Mouse (Mus musculus) intestine, embryonic 15.5 days (tissue): ENCODE results near the gene Sf3a3. TPM values are rescaled to one million over a fixed set of nuclear protein-coding genes. Genes with fewer than 3 reads are reported as not detected.

Experiments used
- ATAC-seq: fragments of 200-750 bp; cut with Nextera tagmentation; 2 replicates; pipeline ENCODE4 v1.8.0; 2017; ENCODE audit warnings: moderate TSS enrichment, moderate library complexity
- H3K27ac ChIP-seq: fragments of 300-500 bp; sonication (generic); 2 replicates; pipeline ENCODE4 v1.5.1; 2015; ENCODE audit warnings: mild to moderate bottlenecking, inconsistent platforms
- H3K27me3 ChIP-seq: fragments of 300-500 bp; sonication (generic); replicated peaks from 2 replicates; pipeline ENCODE4 v1.6.1; 2015; ENCODE audit warnings: inconsistent platforms
- H3K36me3 ChIP-seq: fragments of 300-500 bp; sonication (generic); 2 replicates; pipeline ENCODE4 v1.6.1; 2015; ENCODE audit warnings: inconsistent platforms
- H3K4me1 ChIP-seq: fragments of 300-500 bp; sonication (generic); replicated peaks from 2 replicates; pipeline ENCODE4 v1.6.1; 2015; ENCODE audit warnings: inconsistent platforms
- H3K4me2 ChIP-seq: fragments of 300-500 bp; sonication (generic); replicated peaks from 2 replicates; pipeline ENCODE4 v1.6.1; 2015; ENCODE audit warnings: mild to moderate bottlenecking, inconsistent platforms
- H3K4me3 ChIP-seq: fragments of 300-500 bp; sonication (generic); replicated peaks from 2 replicates; pipeline ENCODE4 v1.5.1; 2015; ENCODE audit warnings: inconsistent platforms
- H3K9ac ChIP-seq: fragments of 300-500 bp; sonication (generic); 2 replicates; pipeline ENCODE4 v1.6.1; 2015; ENCODE audit warnings: inconsistent platforms
- H3K9me3 ChIP-seq: fragments of 300-500 bp; sonication (generic); 2 replicates; pipeline ENCODE4 v1.6.1; 2016; ENCODE audit warnings: inconsistent platforms
- WGBS: fragments of 180-500 bp; shearing (Covaris S2); methylation state at CpG from one replicate; pipeline ENCODE4 v1.1.7; 2015; 5-methylcytosine and 5-hydroxymethylcytosine counted together
- polyA plus RNA-seq: library from polyadenylated mRNA; unstranded; fragments of >200 nt; fragmentation: Nextera tagmentation; extraction: Ambion mirVana; gene quantifications from 2 replicates; pipeline ENCODE4 v1.2.1, GENCODE M21; 2015

Gene Sf3a3
- polyA plus RNA-seq, 1 experiment from 2014 or later: 131 TPM

- Histone ChIP-seq H3K9ac (peak overlapping the region; percentile 81), H3K9me3 (no peaks in the 10 kb centered on the region), H3K27ac (peak overlapping the region; percentile 36; the same call in 1 of the 2 replicates), H3K4me2 (peak overlapping the region; percentile 93), H3K4me3 (peak overlapping the region; percentile 83), H3K27me3 (no peaks in the 10 kb centered on the region), H3K4me1 (peaks cover 26% of the 10 kb centered on the region), H3K36me3 (no peaks in the 10 kb centered on the region)
- under 1% methylated on average over 74 of the region's 75 CpGs for WGBS
- ATAC-seq: peak; percentile 99
Measured at GRCm38 (mm10) chr4:124751300-124752250, 37.0 kb downstream of the Sf3a3 start.

GRCm38 (mm10) chr4:124752281-124753199, 38.0 kb downstream of the Sf3a3 start:
- Histone ChIP-seq H3K27ac (no peak overlapping the region), H3K4me2 (peak overlapping the region; percentile 93), H3K9ac (peak overlapping the region; percentile 81), H3K4me1 (peaks cover 26% of the 10 kb centered on the region), H3K4me3 (peak overlapping the region; percentile 83), H3K9me3 (no peaks in the 10 kb centered on the region), H3K27me3 (no peaks in the 10 kb centered on the region), H3K36me3 (no peaks in the 10 kb centered on the region)
- no peak for ATAC-seq
- WGBS: 22% methylated on average over 15 of the region's 15 CpGs

- 0 out of 2 replicates have a peak overlapping the region, but pooled peaks have one; percentile 8 for H3K27ac ChIP-seq
Measured at GRCm38 (mm10) chr4:124755526-124755925, 41.0 kb downstream of the Sf3a3 start.

GRCm38 (mm10) chr4:124759305-124759811, 44.8 kb downstream of the Sf3a3 start:
- Histone ChIP-seq H3K9me3 (no peaks in the 10 kb centered on the region), H3K4me1 (peaks cover 22% of the 10 kb centered on the region), H3K27me3 (no peaks in the 10 kb centered on the region), H3K27ac (peak overlapping the region; percentile 75), H3K9ac (no peak overlapping the region), H3K4me3 (no peak overlapping the region), H3K4me2 (0 out of 2 replicates have a peak overlapping the region, but pooled peaks have one; percentile 9), H3K36me3 (no peaks in the 10 kb centered on the region)
- WGBS: 40% methylated on average over 7 of the region's 7 CpGs
- ATAC-seq: peak; percentile 85

More at GRCm38 (mm10) chr4:124755526-124755925, 41.0 kb downstream of the Sf3a3 start:
- H3K9me3 ChIP-seq: no peaks in the 10 kb centered on the region
- 32% methylated on average over 7 of the region's 7 CpGs for WGBS
- H3K4me3 ChIP-seq: no peak overlapping the region
- H3K36me3 ChIP-seq: no peaks in the 10 kb centered on the region
- no peak overlapping the region for H3K9ac ChIP-seq
- no peak for ATAC-seq
- peaks cover 40% of the 10 kb centered on the region for H3K4me1 ChIP-seq
- no peaks in the 10 kb centered on the region for H3K27me3 ChIP-seq
- no peak overlapping the region for H3K4me2 ChIP-seq

GRCm38 (mm10) chr4:124761201-124761600, 46.6 kb downstream of the Sf3a3 start:
- no peak for ATAC-seq
- peaks cover 15% of the 10 kb centered on the region; the same call in 1 of the 2 replicates for H3K4me1 ChIP-seq
- no peaks in the 10 kb centered on the region for H3K27me3 ChIP-seq
- H3K36me3 ChIP-seq: no peaks in the 10 kb centered on the region
- H3K4me2 ChIP-seq: no peak overlapping the region
- WGBS: 52% methylated on average over 1 of the region's 1 CpGs
- no peak overlapping the region for H3K4me3 ChIP-seq
- no peak overlapping the region for H3K27ac ChIP-seq
- no peak overlapping the region for H3K9ac ChIP-seq
- no peaks in the 10 kb centered on the region for H3K9me3 ChIP-seq

GRCm38 (mm10) chr4:124762858-124763452, 48.4 kb downstream of the Sf3a3 start:
- no peak overlapping the region for H3K4me2 ChIP-seq
- H3K4me3 ChIP-seq: no peak overlapping the region
- WGBS: 88% methylated on average over 6 of the region's 6 CpGs
- H3K9ac ChIP-seq: no peak overlapping the region
- H3K36me3 ChIP-seq: no peaks in the 10 kb centered on the region
- H3K9me3 ChIP-seq: no peaks in the 10 kb centered on the region
- H3K27me3 ChIP-seq: no peaks in the 10 kb centered on the region
- no peak overlapping the region for H3K27ac ChIP-seq
- ATAC-seq: no peak
- H3K4me1 ChIP-seq: peaks cover 13% of the 10 kb centered on the region; the same call in 1 of the 2 replicates

- no peak for ATAC-seq
- 79% methylated on average over 23 of the region's 23 CpGs for WGBS
- H3K27ac ChIP-seq: no peak overlapping the region
Measured at GRCm38 (mm10) chr4:124765802-124766565, 51.4 kb downstream of the Sf3a3 start.

GRCm38 (mm10) chr4:124766566-124766940, 52.0 kb downstream of the Sf3a3 start:
- Histone ChIP-seq H3K4me3 (no peak overlapping the region), H3K36me3 (no peaks in the 10 kb centered on the region), H3K9me3 (no peaks in the 10 kb centered on the region), H3K4me1 (no peaks in the 10 kb centered on the region), H3K27me3 (no peaks in the 10 kb centered on the region), H3K27ac (no peak overlapping the region), H3K4me2 (no peak overlapping the region), H3K9ac (no peak overlapping the region)
- no peak for ATAC-seq
- 75% methylated on average over 2 of the region's 2 CpGs for WGBS

More at GRCm38 (mm10) chr4:124765802-124766565, 51.4 kb downstream of the Sf3a3 start:
- no peaks in the 10 kb centered on the region for H3K4me1 ChIP-seq
- no peak overlapping the region for H3K4me3 ChIP-seq
- no peaks in the 10 kb centered on the region for H3K27me3 ChIP-seq
- H3K9me3 ChIP-seq: no peaks in the 10 kb centered on the region
- no peak overlapping the region for H3K9ac ChIP-seq
- H3K36me3 ChIP-seq: no peaks in the 10 kb centered on the region
- no peak overlapping the region for H3K4me2 ChIP-seq

- Histone ChIP-seq H3K36me3 (no peaks in the 10 kb centered on the region), H3K27me3 (no peaks in the 10 kb centered on the region), H3K4me2 (no peak overlapping the region), H3K4me1 (peaks cover 2% of the 10 kb centered on the region; the same call in 1 of the 2 replicates), H3K27ac (no peak overlapping the region), H3K4me3 (no peak overlapping the region), H3K9ac (no peak overlapping the region), H3K9me3 (no peaks in the 10 kb centered on the region)
- ATAC-seq: no peak
- WGBS: 83% methylated on average over 13 of the region's 13 CpGs
Measured at GRCm38 (mm10) chr4:124768963-124769591, 54.5 kb downstream of the Sf3a3 start.

- ATAC-seq: no peak
- Histone ChIP-seq H3K9me3 (no peaks in the 10 kb centered on the region), H3K27me3 (no peaks in the 10 kb centered on the region), H3K27ac (no peak overlapping the region), H3K4me3 (no peak overlapping the region), H3K36me3 (no peaks in the 10 kb centered on the region), H3K4me1 (peaks cover 2% of the 10 kb centered on the region; the same call in 1 of the 2 replicates), H3K4me2 (no peak overlapping the region), H3K9ac (no peak overlapping the region)
- 70% methylated on average over 5 of the region's 5 CpGs for WGBS
Measured at GRCm38 (mm10) chr4:124770624-124771023, 56.0 kb downstream of the Sf3a3 start.

- Histone ChIP-seq H3K36me3 (no peaks in the 10 kb centered on the region), H3K9me3 (no peaks in the 10 kb centered on the region), H3K9ac (no peak overlapping the region), H3K4me3 (no peak overlapping the region), H3K27me3 (no peaks in the 10 kb centered on the region), H3K27ac (peak overlapping the region; percentile 68), H3K4me1 (peaks cover 2% of the 10 kb centered on the region; the same call in 1 of the 2 replicates), H3K4me2 (no peak overlapping the region)
- peak; percentile 87 for ATAC-seq
- WGBS: 42% methylated on average over 4 of the region's 4 CpGs
Measured at GRCm38 (mm10) chr4:124772125-124772524, 57.5 kb downstream of the Sf3a3 start.
